ENCODE assay signal across 9 mouse cellular contexts in the genomic region with DNA sequence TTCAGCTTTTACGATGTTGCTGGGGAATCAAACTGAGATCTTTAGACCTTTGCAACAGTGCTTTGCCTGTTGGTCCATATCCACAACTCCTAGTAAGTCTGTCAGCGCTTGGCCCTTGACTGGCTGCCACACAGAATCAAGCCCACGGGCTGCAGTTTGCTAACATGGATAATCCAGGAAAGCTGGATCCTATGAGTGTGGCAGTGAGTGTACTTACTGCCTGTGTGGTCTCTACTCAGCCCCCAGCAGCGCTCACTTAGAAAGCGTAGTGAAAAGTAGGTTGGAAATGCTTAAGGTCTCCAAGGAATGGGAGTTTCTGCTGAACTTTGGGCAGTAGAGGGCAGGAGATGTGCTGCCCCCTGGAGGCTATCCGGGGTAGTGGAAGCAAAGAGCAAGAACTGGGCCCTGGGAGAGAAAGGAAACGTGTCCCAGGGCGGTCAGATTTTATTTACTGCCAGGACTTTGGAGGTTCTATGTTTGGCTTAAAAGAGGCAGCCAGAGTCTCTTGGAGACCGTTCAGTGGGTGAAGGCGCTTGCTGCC. TPM values are rescaled to one million over a fixed set of nuclear protein-coding genes. Genes with fewer than 3 reads are reported as not detected.
DNase-seq lines count a peak whose midpoint lies in the region; ATAC-seq and TF ChIP-seq lines count a peak whose summit lies in the region.
"Had no signal": no experiment of that assay in that cellular context is flagged by ENCODE, and none has a peak within 500 bp of the region (broad histone marks: within the 10 kb centered on the region; RNA-seq: fewer than 3 reads in every experiment).

No protein-coding gene starts in this region.

- no peaks in the 10 kb centered on the region for H3K9me3 ChIP-seq in midbrain, postnatal 0 days (ENCODE audit: low read length)
- no peaks in the 10 kb centered on the region for H3K9me3 ChIP-seq in midbrain, embryonic 16.5 days (replicated peaks; ENCODE audit: control insufficient read depth, low read length, poor library complexity, severe bottlenecking)

- no peak for ATAC-seq in midbrain, postnatal 0 days (ENCODE audit: low FRiP score)
- ATAC-seq in midbrain, embryonic 16.5 days, result no peak
- ATAC-seq in hematopoietic stem cell, adult 5-6 weeks (replicated peaks in 1 of 2; ENCODE audit: insufficient read depth in 1 of 2, low FRiP score in 2 of 2, low TSS enrichment in 1 of 2, low read depth in 1 of 2, poor library complexity in 2 of 2, severe bottlenecking in 2 of 2), result peak; percentile 66 to 89

- no peak for TF ChIP-seq POLR2A in liver, adult 2 months (IDR thresholded peaks at IDR 0.05; ENCODE audit: extremely low read depth, insufficient read depth, low read length)

- no peak overlapping the region for H3K4me3 ChIP-seq in midbrain, postnatal 0 days (ENCODE audit: low read depth, low read length)
- no peak overlapping the region for H3K4me3 ChIP-seq in midbrain, embryonic 16.5 days (ENCODE audit: low read depth, low read length)
- H3K4me3 ChIP-seq in liver, adult 2 months (ENCODE audit: insufficient read depth, low read depth, low read length), result no peak overlapping the region
- H3K4me3 ChIP-seq: myocyte had no signal

- H3K79me2 ChIP-seq in liver, adult 2 months (ENCODE audit: control insufficient read depth, insufficient read depth, low read length), result peaks cover 8% of the 10 kb centered on the region; the same call in 1 of the 2 replicates

- H3K36me3 ChIP-seq in midbrain, postnatal 0 days (ENCODE audit: insufficient read depth, low read length), result no peaks in the 10 kb centered on the region
- H3K36me3 ChIP-seq in midbrain, embryonic 16.5 days (ENCODE audit: control insufficient read depth, insufficient read depth, low read length), result no peaks in the 10 kb centered on the region
- no peaks in the 10 kb centered on the region for H3K36me3 ChIP-seq in liver, adult 2 months (ENCODE audit: control insufficient read depth, insufficient read depth, low read length)

- peak; percentile 58 for TF ChIP-seq CTCF in midbrain, postnatal 0 days (IDR thresholded peaks at IDR 0.05)
- peak; percentile 88 for TF ChIP-seq CTCF in liver, adult 2 months (IDR thresholded peaks at IDR 0.05; ENCODE audit: low read depth, low read length)

- DNase-seq in midbrain, postnatal 0 days (ENCODE audit: low spot score), result no peak
- DNase-seq in R1 (ENCODE audit: low read depth, low spot score), result peak; percentile 90
- peak; percentile 44 for DNase-seq in cerebellum, adult 9-11 months
- peak; percentile 44 for DNase-seq in liver, adult 2 months (ENCODE audit: extremely low read depth, low read depth, low spot score)
- peak; percentile 50 for DNase-seq in skeletal muscle tissue, adult 2 months (ENCODE audit: low read depth, low spot score)
- DNase-seq in right cerebral cortex, adult 18-20 months, result no peak

- H3K4me1 ChIP-seq in midbrain, postnatal 0 days (ENCODE audit: insufficient read depth, low read length), result no peaks in the 10 kb centered on the region
- no peaks in the 10 kb centered on the region for H3K4me1 ChIP-seq in midbrain, embryonic 16.5 days (ENCODE audit: control insufficient read depth, insufficient read depth, low read length)
- H3K4me1 ChIP-seq in liver, adult 2 months (ENCODE audit: control insufficient read depth, insufficient read depth, low read length), result peaks cover 25% of the 10 kb centered on the region; the same call in 1 of the 2 replicates

- 60% methylated on average over 10 of the region's 10 CpGs for WGBS in midbrain, postnatal 0 days
- 59% methylated on average over 10 of the region's 10 CpGs for WGBS in midbrain, embryonic 16.5 days
- 51% methylated on average over 10 of the region's 10 CpGs for WGBS in liver, adult 2 months

- no peaks in the 10 kb centered on the region for H3K27me3 ChIP-seq in midbrain, postnatal 0 days (ENCODE audit: insufficient read depth, low read length)
- no peaks in the 10 kb centered on the region for H3K27me3 ChIP-seq in midbrain, embryonic 16.5 days (ENCODE audit: control insufficient read depth, insufficient read depth, low read depth, low read length)
- no peaks in the 10 kb centered on the region for H3K27me3 ChIP-seq in liver, adult 2 months (ENCODE audit: control insufficient read depth, insufficient read depth, low read length)

- no peak overlapping the region for H3K27ac ChIP-seq in midbrain, postnatal 0 days (ENCODE audit: low read depth, low read length)
- H3K27ac ChIP-seq in midbrain, embryonic 16.5 days (ENCODE audit: low read length), result no peak overlapping the region
- H3K27ac ChIP-seq in liver, adult 2 months (replicated peaks; ENCODE audit: insufficient read depth, low read depth, low read length), result peak overlapping the region; percentile 23

- H3K9ac ChIP-seq in midbrain, postnatal 0 days (replicated peaks; ENCODE audit: low read length, poor library complexity, severe bottlenecking), result no peak overlapping the region
- no peak overlapping the region for H3K9ac ChIP-seq in midbrain, embryonic 16.5 days (ENCODE audit: low read depth, low read length)
- no peak overlapping the region for H3K9ac ChIP-seq in liver, adult 2 months (ENCODE audit: low read depth, low read length)

- no peak overlapping the region for H3K4me2 ChIP-seq in midbrain, postnatal 0 days (ENCODE audit: low read depth, low read length, poor library complexity, severe bottlenecking)
- no peak overlapping the region for H3K4me2 ChIP-seq in midbrain, embryonic 16.5 days (ENCODE audit: low read length)

RNA-seq across cellular contexts. Expression of gene Manba, which starts 20.0 kb away (rescaled TPM):
- total RNA-seq in midbrain, postnatal 0 days (2014; rRNA removed), result 11.0 and 14.0 TPM in 2 replicates
- polyA plus RNA-seq in midbrain, postnatal 0 days (2015; fragmentation: Nextera tagmentation; extraction: Ambion mirVana), result 7.2 and 8.0 TPM in 2 replicates
- polyA plus RNA-seq in midbrain, embryonic 16.5 days (2015; fragmentation: Nextera tagmentation; extraction: Ambion mirVana), result 8.4 and 8.6 TPM in 2 replicates
- total RNA-seq in hematopoietic stem cell, adult 5-6 weeks (2017), result 27.6 and 31.6 TPM in 2 replicates
- 14.2 and 14.7 TPM in 2 replicates for total RNA-seq in liver, adult 2 months (2014; rRNA removed)
- polyA plus RNA-seq in liver, adult 2 months (2012; rRNA removed), result 3.7 and 3.8 TPM in 2 replicates

Comparison
In these comparisons a context has a peak if more than half of its experiments do, and no peak if none do; other contexts are left out.
1. ATAC-seq: peak in hematopoietic stem cell, adult 5-6 weeks (2 of 2); none in midbrain, postnatal 0 days (single experiment) and midbrain, embryonic 16.5 days (single experiment).
2. DNase-seq: peak in R1 (single experiment), cerebellum, adult 9-11 months (single experiment), liver, adult 2 months (single experiment) and skeletal muscle tissue, adult 2 months (single experiment); none in midbrain, postnatal 0 days (single experiment) and right cerebral cortex, adult 18-20 months (single experiment).